Mouse (Mus musculus): Measurements from ENCODE around the gene Ptprr. TPM values are rescaled to one million over a fixed set of nuclear protein-coding genes. Genes with fewer than 3 reads are reported as not detected.

Ptprr gene
- polyA plus RNA-seq, 1 experiment, result 0.04 TPM

GRCm38 (mm10) chr10:116206449-116206848 lies 188.4 kb downstream of the Ptprr start:
- Histone ChIP-seq H3K79me2 (ENCODE audit: control insufficient read depth, insufficient read depth) (no peaks in the 10 kb centered on the region), H3K36me3 (ENCODE audit: control insufficient read depth, insufficient read depth) (no peaks in the 10 kb centered on the region), H3K27me3 (ENCODE audit: control insufficient read depth, insufficient read depth, insufficient read length) (no peaks in the 10 kb centered on the region), H3ac (ENCODE audit: control insufficient read depth, insufficient read length, low read depth) (no peak overlapping the region), H3K79me3 (ENCODE audit: low read depth) (no peaks in the 10 kb centered on the region), H3K4me3 (ENCODE audit: insufficient read depth, poor library complexity, severe bottlenecking) (no peak overlapping the region)
- TF ChIP-seq MYOD1 (IDR thresholded peaks at IDR 0.05; ENCODE audit: control insufficient read depth, insufficient read length, low read depth) (no peak), CTCF (IDR thresholded peaks at IDR 0.05; ENCODE audit: control insufficient read depth, insufficient read depth, insufficient read length) (no peak), MYOG (IDR thresholded peaks at IDR 0.05; ENCODE audit: control insufficient read depth, extremely low read depth, insufficient read length) (no peak), FOSL1 (IDR thresholded peaks at IDR 0.05; ENCODE audit: insufficient read depth, low read length, poor library complexity, severe bottlenecking) (no peak), MAX (IDR thresholded peaks at IDR 0.05) (no peak), USF1 (IDR thresholded peaks at IDR 0.05; ENCODE audit: low read depth) (no peak), CEBPB (IDR thresholded peaks at IDR 0.05; ENCODE audit: low read depth) (no peak)

DNA sequence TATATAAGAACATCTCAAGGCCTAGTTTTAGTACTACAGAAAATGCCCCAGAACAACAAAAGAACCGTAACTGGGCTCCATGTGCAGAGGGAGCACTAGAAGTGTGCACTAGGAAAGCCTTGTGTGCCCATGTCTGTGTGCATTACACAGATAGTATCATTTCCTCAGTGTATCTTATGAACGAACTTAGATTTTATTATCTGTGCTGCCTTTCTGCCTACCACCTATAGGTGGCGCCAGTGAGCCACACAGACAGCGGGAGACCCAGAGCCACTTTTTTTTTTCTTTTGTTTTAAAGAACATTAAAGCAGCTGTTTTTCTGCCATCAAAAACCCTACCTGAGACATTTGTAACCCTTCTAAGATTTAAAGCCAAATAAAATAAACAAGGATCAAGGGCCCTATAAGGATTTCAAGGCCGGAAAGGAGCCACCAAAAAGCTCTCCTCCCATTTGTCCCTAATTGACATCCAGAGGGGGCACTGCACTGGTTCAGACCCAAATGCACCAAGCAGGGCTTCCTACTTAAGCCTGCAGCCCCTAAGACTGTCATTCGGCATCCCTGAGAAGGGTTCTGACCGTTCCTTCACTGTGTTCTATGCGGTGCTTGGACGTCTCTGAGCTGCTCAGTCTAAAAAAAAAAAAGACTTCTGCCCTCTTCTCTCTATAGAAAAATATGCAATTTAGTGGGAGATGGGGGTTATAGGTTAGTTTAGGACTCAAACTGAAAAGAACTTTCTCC lies 190.1 kb downstream of the Ptprr start:
- Histone ChIP-seq H3K36me3 (ENCODE audit: control insufficient read depth, insufficient read depth) (no peaks in the 10 kb centered on the region), H3ac (ENCODE audit: control insufficient read depth, insufficient read length, low read depth) (no peak overlapping the region), H3K4me3 (ENCODE audit: insufficient read depth, poor library complexity, severe bottlenecking) (no peak overlapping the region), H3K27me3 (ENCODE audit: control insufficient read depth, insufficient read depth, insufficient read length) (no peaks in the 10 kb centered on the region), H3K79me2 (ENCODE audit: control insufficient read depth, insufficient read depth) (no peaks in the 10 kb centered on the region), H3K79me3 (ENCODE audit: low read depth) (no peaks in the 10 kb centered on the region)
- TF ChIP-seq MAX (IDR thresholded peaks at IDR 0.05) (no peak), USF1 (IDR thresholded peaks at IDR 0.05; ENCODE audit: low read depth) (no peak), CEBPB (IDR thresholded peaks at IDR 0.05; ENCODE audit: low read depth) (no peak), FOSL1 (IDR thresholded peaks at IDR 0.05; ENCODE audit: insufficient read depth, low read length, poor library complexity, severe bottlenecking) (no peak), CTCF (IDR thresholded peaks at IDR 0.05; ENCODE audit: control insufficient read depth, insufficient read depth, insufficient read length) (peak; percentile 44)

GRCm38 (mm10) chr10:116208727-116209115 lies 190.7 kb downstream of the Ptprr start:
- no peaks in the 10 kb centered on the region for H3K36me3 ChIP-seq (ENCODE audit: control insufficient read depth, insufficient read depth)
- no peak for TF ChIP-seq CEBPB (IDR thresholded peaks at IDR 0.05; ENCODE audit: low read depth)
- no peak for TF ChIP-seq MYOG (IDR thresholded peaks at IDR 0.05; ENCODE audit: control insufficient read depth, extremely low read depth, insufficient read length)
- TF ChIP-seq USF1 (IDR thresholded peaks at IDR 0.05; ENCODE audit: low read depth), result no peak
- no peak for TF ChIP-seq MYOD1 (IDR thresholded peaks at IDR 0.05; ENCODE audit: control insufficient read depth, insufficient read length, low read depth)

GRCm38 (mm10) chr10:116212127-116212526 lies 194.1 kb downstream of the Ptprr start:
- no peak overlapping the region for H3ac ChIP-seq (ENCODE audit: control insufficient read depth, insufficient read length, low read depth)

More at GRCm38 (mm10) chr10:116208727-116209115, 190.7 kb downstream of the Ptprr start:
- Histone ChIP-seq H3K4me3 (ENCODE audit: insufficient read depth, poor library complexity, severe bottlenecking) (no peak overlapping the region), H3ac (ENCODE audit: control insufficient read depth, insufficient read length, low read depth) (no peak overlapping the region), H3K79me3 (ENCODE audit: low read depth) (no peaks in the 10 kb centered on the region), H3K27me3 (ENCODE audit: control insufficient read depth, insufficient read depth, insufficient read length) (no peaks in the 10 kb centered on the region), H3K79me2 (ENCODE audit: control insufficient read depth, insufficient read depth) (no peaks in the 10 kb centered on the region)

GRCm38 (mm10) chr10:116220336-116221118 lies 202.5 kb downstream of the Ptprr start:
- TF ChIP-seq USF1 (IDR thresholded peaks at IDR 0.05; ENCODE audit: low read depth) (no peak), MYOG (IDR thresholded peaks at IDR 0.05; ENCODE audit: control insufficient read depth, extremely low read depth, insufficient read length) (no peak), MYOD1 (IDR thresholded peaks at IDR 0.05; ENCODE audit: control insufficient read depth, insufficient read length, low read depth) (no peak), MAX (IDR thresholded peaks at IDR 0.05) (no peak), CEBPB (IDR thresholded peaks at IDR 0.05; ENCODE audit: low read depth) (no peak), CTCF (IDR thresholded peaks at IDR 0.05; ENCODE audit: control insufficient read depth, insufficient read depth, insufficient read length) (no peak), FOSL1 (IDR thresholded peaks at IDR 0.05; ENCODE audit: insufficient read depth, low read length, poor library complexity, severe bottlenecking) (no peak)
- Histone ChIP-seq H3ac (ENCODE audit: control insufficient read depth, insufficient read length, low read depth) (no peak overlapping the region), H3K79me2 (ENCODE audit: control insufficient read depth, insufficient read depth) (no peaks in the 10 kb centered on the region), H3K79me3 (ENCODE audit: low read depth) (no peaks in the 10 kb centered on the region), H3K27me3 (ENCODE audit: control insufficient read depth, insufficient read depth, insufficient read length) (no peaks in the 10 kb centered on the region), H3K4me3 (ENCODE audit: insufficient read depth, poor library complexity, severe bottlenecking) (no peak overlapping the region), H3K36me3 (ENCODE audit: control insufficient read depth, insufficient read depth) (no peaks in the 10 kb centered on the region)

More at GRCm38 (mm10) chr10:116212127-116212526, 194.1 kb downstream of the Ptprr start:
- no peaks in the 10 kb centered on the region for H3K79me2 ChIP-seq (ENCODE audit: control insufficient read depth, insufficient read depth)
- no peaks in the 10 kb centered on the region for H3K79me3 ChIP-seq (ENCODE audit: low read depth)
- H3K4me3 ChIP-seq (ENCODE audit: insufficient read depth, poor library complexity, severe bottlenecking), result no peak overlapping the region
- H3K27me3 ChIP-seq (ENCODE audit: control insufficient read depth, insufficient read depth, insufficient read length), result no peaks in the 10 kb centered on the region
- TF ChIP-seq USF1 (IDR thresholded peaks at IDR 0.05; ENCODE audit: low read depth) (no peak), MAX (IDR thresholded peaks at IDR 0.05) (no peak), MYOD1 (IDR thresholded peaks at IDR 0.05; ENCODE audit: control insufficient read depth, insufficient read length, low read depth) (no peak), MYOG (IDR thresholded peaks at IDR 0.05; ENCODE audit: control insufficient read depth, extremely low read depth, insufficient read length) (no peak), CEBPB (IDR thresholded peaks at IDR 0.05; ENCODE audit: low read depth) (no peak), FOSL1 (IDR thresholded peaks at IDR 0.05; ENCODE audit: insufficient read depth, low read length, poor library complexity, severe bottlenecking) (no peak), CTCF (IDR thresholded peaks at IDR 0.05; ENCODE audit: control insufficient read depth, insufficient read depth, insufficient read length) (no peak)
- H3K36me3 ChIP-seq (ENCODE audit: control insufficient read depth, insufficient read depth), result no peaks in the 10 kb centered on the region
